Mouse (Mus musculus) midbrain, embryonic 16.5 days (tissue): ENCODE results near the gene Pglyrp3. TPM values are rescaled to one million over a fixed set of nuclear protein-coding genes. Genes with fewer than 3 reads are reported as not detected.

Source experiments
- microRNA-seq: library from miRNA; unstranded; fragments of <30 nt; microRNA quantifications from one replicate; pipeline ENCODE4, GENCODE M21; 2017
- polyA plus RNA-seq: library from polyadenylated mRNA; unstranded; fragments of >200 nt; fragmentation: Nextera tagmentation; extraction: Ambion mirVana; gene quantifications from 2 replicates; pipeline ENCODE4 v1.2.1, GENCODE M21; 2015

Pglyrp3 gene
- polyA plus RNA-seq, 1 experiment from 2014 or later, result not detected

Small RNAs within 50 kb of the gene (microRNA-seq; reads per million reads assigned to microRNA genes)
- gene Gm23697, result not detected
- not detected for gene Gm25145

Other genes starting within 250 kb of the Pglyrp3 start
- 6.1 and 7.8 TPM in 2 replicates for gene Lor, start 68.6 kb downstream of the Pglyrp3 start, polyA plus RNA-seq
- gene Prr9, start 109.4 kb downstream of the Pglyrp3 start, polyA plus RNA-seq, result not detected in 2 replicates
- gene Lelp1, start 128.2 kb downstream of the Pglyrp3 start, polyA plus RNA-seq, result not detected in 2 replicates
- not detected in 2 replicates for gene Sprr2a1, start 201.2 kb downstream of the Pglyrp3 start, polyA plus RNA-seq
- 0.09 TPM in 1 of 2 replicates, not detected in the other for gene Sprr2a2, start 201.3 kb downstream of the Pglyrp3 start, polyA plus RNA-seq